Mouse (Mus musculus): ENCODE data around the gene Eif2ak2.
A peak's percentile ranks its signal among the peaks of the same experiment; 100 is the strongest.

Eif2ak2 gene

DNA sequence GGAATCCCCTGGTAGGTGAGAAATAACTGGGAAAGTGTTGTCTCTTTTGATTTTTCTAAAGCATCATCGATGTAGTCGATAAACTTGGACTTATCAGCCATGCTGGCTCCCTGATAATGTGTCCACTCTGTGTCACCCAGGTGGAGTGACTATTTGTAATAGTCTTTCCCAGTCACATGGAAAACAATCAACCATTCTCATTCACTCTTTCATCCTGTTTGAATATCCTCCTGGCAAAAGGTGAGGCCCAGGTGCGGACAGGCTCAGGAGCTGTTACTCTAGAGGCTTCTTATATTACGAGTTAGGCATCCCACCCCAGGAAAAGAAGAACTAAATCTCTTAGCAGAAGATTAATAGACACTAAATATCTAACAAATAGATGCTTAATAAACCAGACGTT lies 24.5 kb upstream of the Eif2ak2 start, which contains the start of gene Sult6b1:
TSS of gene Sult6b1 (minus strand) at position 101 of the 400 bp plus-strand sequence.
- Histone ChIP-seq H3K4me1 (replicated peaks; ENCODE audit: low read depth, low read length) (peaks cover 4% of the 10 kb centered on the region), H3K27me3 (ENCODE audit: insufficient read depth, low read length) (no peaks in the 10 kb centered on the region), H3K9me3 (ENCODE audit: low read length) (no peaks in the 10 kb centered on the region), H3K36me3 (ENCODE audit: insufficient read depth, low read length) (no peaks in the 10 kb centered on the region), H3K4me3 (replicated peaks; ENCODE audit: low read length) (no peak within 1 kb of the TSS)
- no peak for TF ChIP-seq CTCF (conservative IDR thresholded peaks at IDR 0.05; ENCODE audit: low read length)
- no peak for TF ChIP-seq NANOG (IDR thresholded peaks at IDR 0.05; ENCODE audit: borderline replicate concordance, low read length)
- TF ChIP-seq POU5F1 (IDR thresholded peaks at IDR 0.05; ENCODE audit: borderline replicate concordance, low read length), result no peak

DNA sequence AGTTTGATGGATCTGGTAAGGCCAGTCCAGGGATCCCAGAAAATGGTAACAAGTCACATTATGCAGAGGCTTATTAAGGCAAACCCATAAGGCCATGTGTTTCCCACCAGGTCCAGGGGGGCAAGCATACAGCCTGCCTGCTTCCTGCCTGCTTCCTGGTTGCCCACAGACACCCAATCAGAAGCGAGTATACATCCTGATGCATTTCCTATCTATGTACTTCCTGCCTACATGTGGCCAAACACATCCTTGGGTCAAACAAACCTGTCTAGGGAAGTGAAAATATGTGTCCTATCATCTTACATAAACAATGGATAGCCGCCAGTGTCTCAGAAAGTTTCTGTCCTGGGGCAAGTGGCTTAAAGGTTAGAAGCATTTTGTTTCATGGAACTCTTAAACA lies 20.8 kb upstream of the Eif2ak2 start:
- TF ChIP-seq POU5F1 (IDR thresholded peaks at IDR 0.05; ENCODE audit: borderline replicate concordance, low read length) (no peak), CTCF (conservative IDR thresholded peaks at IDR 0.05; ENCODE audit: low read length) (no peak), NANOG (IDR thresholded peaks at IDR 0.05; ENCODE audit: borderline replicate concordance, low read length) (no peak)
- H3K4me3 ChIP-seq (replicated peaks; ENCODE audit: low read length), result no peak overlapping the region

DNA sequence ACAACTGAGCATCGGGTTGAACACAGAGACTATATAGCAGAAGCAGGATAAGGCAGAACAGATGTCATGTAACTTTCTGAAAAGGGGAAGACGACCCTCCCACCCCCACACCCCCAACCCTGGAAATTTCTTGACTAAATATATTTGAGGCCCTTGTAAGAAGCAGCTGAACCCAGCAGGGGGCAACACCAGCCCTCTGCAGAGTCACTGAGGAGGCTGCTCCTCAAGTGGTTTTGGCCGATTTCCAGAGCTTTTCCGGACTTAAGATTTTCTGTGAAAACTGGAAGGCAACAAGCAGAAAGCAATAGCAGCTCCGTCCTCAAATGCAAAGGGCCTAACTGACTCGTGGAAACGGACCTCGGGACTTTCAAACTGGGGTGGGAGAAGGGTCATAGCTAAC lies 13.0 kb upstream of the Eif2ak2 start:
- no peaks in the 10 kb centered on the region for H3K9me3 ChIP-seq (ENCODE audit: low read length)
- TF ChIP-seq NANOG (IDR thresholded peaks at IDR 0.05; ENCODE audit: borderline replicate concordance, low read length), result no peak
- TF ChIP-seq CTCF (conservative IDR thresholded peaks at IDR 0.05; ENCODE audit: low read length), result no peak
- TF ChIP-seq POU5F1 (IDR thresholded peaks at IDR 0.05; ENCODE audit: borderline replicate concordance, low read length), result no peak
- H3K27me3 ChIP-seq (ENCODE audit: insufficient read depth, low read length), result no peaks in the 10 kb centered on the region
- H3K36me3 ChIP-seq (ENCODE audit: insufficient read depth, low read length), result peaks cover 25% of the 10 kb centered on the region
- H3K4me1 ChIP-seq (replicated peaks; ENCODE audit: low read depth, low read length), result peaks cover 17% of the 10 kb centered on the region
- H3K4me3 ChIP-seq (replicated peaks; ENCODE audit: low read length), result peak overlapping the region; percentile 69

More for the DNA sequence above, 20.8 kb upstream of the Eif2ak2 start:
- no peaks in the 10 kb centered on the region for H3K9me3 ChIP-seq (ENCODE audit: low read length)
- H3K4me1 ChIP-seq (replicated peaks; ENCODE audit: low read depth, low read length), result peaks cover 4% of the 10 kb centered on the region
- H3K36me3 ChIP-seq (ENCODE audit: insufficient read depth, low read length), result no peaks in the 10 kb centered on the region
- H3K27me3 ChIP-seq (ENCODE audit: insufficient read depth, low read length), result no peaks in the 10 kb centered on the region

DNA sequence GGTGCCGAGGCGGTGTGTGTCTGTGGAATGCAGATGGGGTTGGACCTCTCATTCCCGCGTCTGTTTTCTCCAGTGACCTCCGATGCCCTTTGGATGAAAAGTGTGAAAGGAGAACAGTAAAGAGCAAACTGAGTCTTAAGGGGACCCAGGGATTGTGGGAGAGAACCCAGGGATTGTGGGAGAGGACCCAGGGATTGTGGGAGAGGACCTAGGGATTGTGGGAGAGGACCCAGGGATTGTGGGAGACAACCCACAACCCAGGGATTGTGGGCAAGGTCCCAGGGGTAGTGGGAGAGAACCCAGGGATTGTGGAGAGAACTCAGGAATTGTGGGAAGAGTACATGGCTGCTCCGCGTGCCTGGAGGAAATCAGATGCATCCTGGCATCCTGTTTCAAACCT lies 12.6 kb upstream of the Eif2ak2 start:
- H3K4me1 ChIP-seq (replicated peaks; ENCODE audit: low read depth, low read length), result peaks cover 17% of the 10 kb centered on the region
- H3K27me3 ChIP-seq (ENCODE audit: insufficient read depth, low read length), result no peaks in the 10 kb centered on the region
- peaks cover 28% of the 10 kb centered on the region for H3K36me3 ChIP-seq (ENCODE audit: insufficient read depth, low read length)
- no peak for TF ChIP-seq POU5F1 (IDR thresholded peaks at IDR 0.05; ENCODE audit: borderline replicate concordance, low read length)
- TF ChIP-seq NANOG (IDR thresholded peaks at IDR 0.05; ENCODE audit: borderline replicate concordance, low read length), result no peak
- TF ChIP-seq CTCF (conservative IDR thresholded peaks at IDR 0.05; ENCODE audit: low read length), result no peak
- peak overlapping the region; percentile 69 for H3K4me3 ChIP-seq (replicated peaks; ENCODE audit: low read length)
- H3K9me3 ChIP-seq (ENCODE audit: low read length), result no peaks in the 10 kb centered on the region

DNA sequence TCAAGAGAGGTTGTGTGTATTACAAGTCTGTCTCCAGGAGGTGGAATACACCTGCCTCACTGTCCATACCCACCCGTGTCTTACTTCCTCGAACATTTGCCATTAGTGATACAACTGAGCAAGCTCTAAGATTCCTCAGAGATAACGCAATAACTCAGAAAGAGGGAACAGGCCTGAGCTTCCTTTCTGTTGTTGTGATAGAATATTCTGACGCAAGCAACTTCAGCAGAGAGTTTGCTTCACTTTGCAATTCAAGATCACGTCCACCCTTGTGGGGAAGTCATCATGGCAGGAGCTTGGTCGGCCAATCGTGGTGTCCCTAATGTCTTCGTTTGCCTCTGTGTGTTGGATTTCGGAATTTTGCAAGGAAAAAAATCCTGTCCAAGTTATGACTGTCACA lies 8.6 kb upstream of the Eif2ak2 start:
- H3K27me3 ChIP-seq (ENCODE audit: insufficient read depth, low read length), result no peaks in the 10 kb centered on the region
- H3K36me3 ChIP-seq (ENCODE audit: insufficient read depth, low read length), result peaks cover 30% of the 10 kb centered on the region
- H3K4me1 ChIP-seq (replicated peaks; ENCODE audit: low read depth, low read length), result peaks cover 18% of the 10 kb centered on the region
- no peak for TF ChIP-seq NANOG (IDR thresholded peaks at IDR 0.05; ENCODE audit: borderline replicate concordance, low read length)
- no peak for TF ChIP-seq POU5F1 (IDR thresholded peaks at IDR 0.05; ENCODE audit: borderline replicate concordance, low read length)
- no peak for TF ChIP-seq CTCF (conservative IDR thresholded peaks at IDR 0.05; ENCODE audit: low read length)
- H3K9me3 ChIP-seq (ENCODE audit: low read length), result no peaks in the 10 kb centered on the region
- no peak overlapping the region for H3K4me3 ChIP-seq (replicated peaks; ENCODE audit: low read length)

DNA sequence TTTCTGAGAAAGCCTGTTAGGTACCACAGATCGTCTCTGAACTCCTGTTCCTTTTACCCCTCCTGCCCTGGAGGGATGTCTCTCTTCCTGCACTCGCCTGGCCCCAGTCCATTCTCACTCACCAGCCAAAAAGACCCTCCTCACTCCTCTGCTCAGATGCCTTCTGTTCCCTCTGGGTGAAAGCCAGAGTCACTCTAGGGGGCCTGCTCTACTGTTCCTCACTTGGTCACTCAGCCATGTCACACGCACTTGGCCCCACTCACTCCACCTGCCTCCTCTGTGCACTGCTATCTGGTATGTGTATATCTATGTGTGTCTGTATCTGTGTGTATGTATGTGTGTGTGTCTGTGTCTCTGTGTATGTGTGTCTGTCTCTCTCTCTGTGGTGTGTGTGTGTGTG lies 6.8 kb upstream of the Eif2ak2 start:
- H3K36me3 ChIP-seq (ENCODE audit: insufficient read depth, low read length), result peaks cover 30% of the 10 kb centered on the region
- H3K27me3 ChIP-seq (ENCODE audit: insufficient read depth, low read length), result no peaks in the 10 kb centered on the region
- 0 out of 2 replicates have a peak, but pooled peaks cover 3% of the 10 kb centered on the region for H3K9me3 ChIP-seq (ENCODE audit: low read length)
- peaks cover 10% of the 10 kb centered on the region for H3K4me1 ChIP-seq (replicated peaks; ENCODE audit: low read depth, low read length)
- no peak for TF ChIP-seq POU5F1 (IDR thresholded peaks at IDR 0.05; ENCODE audit: borderline replicate concordance, low read length)
- no peak for TF ChIP-seq NANOG (IDR thresholded peaks at IDR 0.05; ENCODE audit: borderline replicate concordance, low read length)
- no peak for TF ChIP-seq CTCF (conservative IDR thresholded peaks at IDR 0.05; ENCODE audit: low read length)
- no peak overlapping the region for H3K4me3 ChIP-seq (replicated peaks; ENCODE audit: low read length)

DNA sequence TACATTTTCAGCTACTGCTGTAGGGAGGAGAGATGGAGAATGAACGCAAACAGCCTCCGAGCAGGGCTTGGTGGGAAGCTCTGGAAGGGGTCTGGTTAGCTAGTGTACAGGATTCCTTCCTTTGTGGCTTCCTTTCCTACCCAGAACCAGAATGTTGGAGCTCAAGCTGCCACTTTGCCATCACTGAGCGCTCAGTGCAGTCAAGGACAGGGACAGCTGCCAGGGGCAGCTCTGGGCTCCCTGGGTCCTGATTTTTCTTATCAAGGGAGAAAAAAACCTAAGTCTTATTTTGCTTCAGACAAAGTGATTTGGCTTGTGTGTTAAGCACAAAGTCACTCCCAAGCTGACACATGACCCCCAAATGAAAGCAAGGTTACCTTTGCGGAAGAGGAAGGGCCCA lies 6.2 kb upstream of the Eif2ak2 start:
- Histone ChIP-seq H3K27me3 (ENCODE audit: insufficient read depth, low read length) (no peaks in the 10 kb centered on the region), H3K9me3 (ENCODE audit: low read length) (0 out of 2 replicates have a peak, but pooled peaks cover 3% of the 10 kb centered on the region), H3K4me3 (replicated peaks; ENCODE audit: low read length) (no peak overlapping the region), H3K36me3 (ENCODE audit: insufficient read depth, low read length) (peaks cover 30% of the 10 kb centered on the region), H3K4me1 (replicated peaks; ENCODE audit: low read depth, low read length) (peaks cover 10% of the 10 kb centered on the region)
- TF ChIP-seq NANOG (IDR thresholded peaks at IDR 0.05; ENCODE audit: borderline replicate concordance, low read length) (no peak), POU5F1 (IDR thresholded peaks at IDR 0.05; ENCODE audit: borderline replicate concordance, low read length) (no peak)

DNA sequence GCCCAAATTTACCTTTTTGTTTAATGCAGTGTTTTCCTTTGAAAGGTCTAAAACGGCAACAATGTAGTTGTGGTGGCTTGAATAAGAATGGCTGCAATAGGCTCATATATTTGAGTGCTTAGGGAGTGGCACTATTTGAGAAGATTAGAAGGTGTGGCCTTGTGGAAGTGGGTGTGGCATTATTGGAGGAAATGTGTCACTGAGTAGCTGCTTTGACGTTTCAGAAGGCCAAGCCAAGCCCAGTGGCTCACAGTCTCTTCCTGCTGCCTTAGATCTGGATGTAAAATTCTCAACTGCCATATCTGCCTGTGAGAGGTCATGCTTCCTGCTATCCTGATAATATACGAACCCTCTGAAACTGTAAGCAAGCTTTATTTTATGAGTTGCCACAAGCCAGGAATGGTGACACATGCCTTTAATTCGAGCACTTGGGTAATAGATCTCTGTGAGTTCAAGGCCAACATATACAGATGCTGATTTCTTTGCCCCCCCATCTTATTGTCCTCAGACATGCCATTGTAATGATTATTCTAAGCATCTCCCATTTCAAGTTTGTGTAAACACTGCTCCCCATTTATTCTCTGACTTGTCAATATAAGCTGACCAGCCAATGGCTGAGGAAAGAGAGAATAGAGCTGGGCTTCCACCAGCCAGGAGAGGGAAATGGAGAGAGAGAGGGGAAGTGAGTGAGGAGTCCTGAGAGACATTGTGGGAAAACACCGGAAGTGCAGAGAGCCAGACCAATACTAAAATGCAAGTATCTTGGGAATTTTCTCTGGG lies 3.1 kb upstream of the Eif2ak2 start:
- TF ChIP-seq NANOG (IDR thresholded peaks at IDR 0.05; ENCODE audit: borderline replicate concordance, low read length) (no peak), CTCF (conservative IDR thresholded peaks at IDR 0.05; ENCODE audit: low read length) (no peak), POU5F1 (IDR thresholded peaks at IDR 0.05; ENCODE audit: borderline replicate concordance, low read length) (no peak)
- Histone ChIP-seq H3K4me1 (replicated peaks; ENCODE audit: low read depth, low read length) (peaks cover 30% of the 10 kb centered on the region), H3K9me3 (ENCODE audit: low read length) (0 out of 2 replicates have a peak, but pooled peaks cover 3% of the 10 kb centered on the region), H3K4me3 (replicated peaks; ENCODE audit: low read length) (no peak overlapping the region), H3K27me3 (ENCODE audit: insufficient read depth, low read length) (no peaks in the 10 kb centered on the region), H3K36me3 (ENCODE audit: insufficient read depth, low read length) (peaks cover 6% of the 10 kb centered on the region; the same call in 1 of the 2 replicates)

Data from E14TG2a.4 (cell line).